Mouse (Mus musculus) limb, embryonic 13.5 days (tissue): ENCODE results near the gene Bicral. TPM values are rescaled to one million over a fixed set of nuclear protein-coding genes. Genes with fewer than 3 reads are reported as not detected.
"Not testable (repeated sequence)": the region's sequence is repeated elsewhere in the genome, so short reads cannot be mapped to it uniquely, and the experiment has no call there.

Source experiments
- ATAC-seq: fragments of 200-750 bp; cut with Nextera tagmentation; 2 replicates; pipeline ENCODE4 v1.8.0; 2017; ENCODE audit warnings: low read depth, moderate number of reproducible peaks, moderate TSS enrichment; ENCODE audit not compliant: low FRiP score
- H3K27ac ChIP-seq: fragments of 300-500 bp; sonication (generic); 2 replicates; pipeline ENCODE4 v1.5.1; 2015; ENCODE audit warnings: inconsistent platforms, mild to moderate bottlenecking, moderate library complexity
- H3K27me3 ChIP-seq: fragments of 300-500 bp; sonication (generic); 2 replicates; pipeline ENCODE4 v1.6.1; 2015; ENCODE audit warnings: mild to moderate bottlenecking, inconsistent platforms
- H3K36me3 ChIP-seq: fragments of 300-500 bp; sonication (generic); 2 replicates; pipeline ENCODE4 v1.6.1; 2015; ENCODE audit warnings: inconsistent platforms, mild to moderate bottlenecking, moderate library complexity
- H3K4me1 ChIP-seq: fragments of 300-500 bp; sonication (generic); 2 replicates; pipeline ENCODE4 v1.6.1; 2015; ENCODE audit warnings: inconsistent platforms
- H3K4me2 ChIP-seq: fragments of 300-500 bp; sonication (generic); replicated peaks from 2 replicates; pipeline ENCODE4 v1.6.1; 2015; ENCODE audit warnings: inconsistent platforms, mild to moderate bottlenecking, moderate library complexity
- H3K4me3 ChIP-seq: fragments of 300-500 bp; sonication (generic); 2 replicates; pipeline ENCODE4 v1.5.1; 2015; ENCODE audit warnings: moderate library complexity, mild to moderate bottlenecking, inconsistent platforms
- H3K9ac ChIP-seq: fragments of 300-500 bp; sonication (generic); 2 replicates; pipeline ENCODE4 v1.6.1; 2015; ENCODE audit warnings: mild to moderate bottlenecking, inconsistent platforms
- H3K9me3 ChIP-seq: fragments of 300-500 bp; sonication (generic); 2 replicates; pipeline ENCODE4 v1.6.1; 2016; ENCODE audit warnings: inconsistent platforms
- WGBS: fragments of 180-500 bp; shearing (Covaris S2); methylation state at CpG from one replicate; pipeline ENCODE4 v1.1.7; 2015; 5-methylcytosine and 5-hydroxymethylcytosine counted together
- polyA plus RNA-seq: library from polyadenylated mRNA; unstranded; fragments of >200 nt; fragmentation: Nextera tagmentation; extraction: Ambion mirVana; gene quantifications from 2 replicates; pipeline ENCODE4 v1.2.1, GENCODE M21; 2015

Gene Bicral
- polyA plus RNA-seq, 1 experiment from 2014 or later, result 4.6 TPM

GRCm38 (mm10) chr17:46781876-46782275, 76.4 kb downstream of the Bicral start:
- peak overlapping the region; percentile 71 for H3K4me3 ChIP-seq
- peak overlapping the region; percentile 89 for H3K27ac ChIP-seq
- no peak for ATAC-seq
- peaks cover 42% of the 10 kb centered on the region for H3K36me3 ChIP-seq
- peaks cover 9% of the 10 kb centered on the region for H3K4me1 ChIP-seq
- no peaks in the 10 kb centered on the region for H3K27me3 ChIP-seq
- peak overlapping the region; percentile 72 for H3K4me2 ChIP-seq
- WGBS, result 4% methylated on average over 11 of the region's 11 CpGs
- H3K9me3 ChIP-seq, result no peaks in the 10 kb centered on the region
- peak overlapping the region; percentile 82 for H3K9ac ChIP-seq

- Histone ChIP-seq H3K27me3 (no peaks in the 10 kb centered on the region), H3K27ac (no peak overlapping the region), H3K4me1 (peaks cover 17% of the 10 kb centered on the region), H3K4me3 (no peak overlapping the region), H3K9ac (no peak overlapping the region), H3K9me3 (no peaks in the 10 kb centered on the region), H3K4me2 (no peak overlapping the region), H3K36me3 (peaks cover 68% of the 10 kb centered on the region)
- no peak for ATAC-seq
- WGBS, result 80% methylated on average over 3 of the region's 3 CpGs
Observed at GRCm38 (mm10) chr17:46776087-46776486, 82.2 kb downstream of the Bicral start.

GRCm38 (mm10) chr17:46775070-46775469, 83.2 kb downstream of the Bicral start:
- H3K27me3 ChIP-seq, result no peaks in the 10 kb centered on the region
- no peak overlapping the region for H3K27ac ChIP-seq
- H3K9me3 ChIP-seq, result no peaks in the 10 kb centered on the region
- ATAC-seq, result no peak
- no peak overlapping the region for H3K9ac ChIP-seq
- H3K4me1 ChIP-seq, result peaks cover 16% of the 10 kb centered on the region
- WGBS, result 95% methylated on average over 9 of the region's 9 CpGs
- H3K36me3 ChIP-seq, result peaks cover 60% of the 10 kb centered on the region
- no peak overlapping the region for H3K4me3 ChIP-seq
- H3K4me2 ChIP-seq, result no peak overlapping the region

- peak overlapping the region; percentile 81 for H3K4me2 ChIP-seq
Observed at GRCm38 (mm10) chr17:46774131-46774472, 84.2 kb downstream of the Bicral start.

GRCm38 (mm10) chr17:46773278-46774130, 84.8 kb downstream of the Bicral start:
- 8% methylated on average over 19 of the region's 20 CpGs for WGBS
- Histone ChIP-seq H3K27me3 (no peaks in the 10 kb centered on the region), H3K27ac (peak overlapping the region; percentile 84), H3K36me3 (peaks cover 44% of the 10 kb centered on the region), H3K9ac (peak overlapping the region; percentile 87), H3K4me1 (peaks cover 16% of the 10 kb centered on the region), H3K9me3 (no peaks in the 10 kb centered on the region), H3K4me2 (peak overlapping the region; percentile 81), H3K4me3 (peak overlapping the region; percentile 91)
- ATAC-seq, result no peak

More at GRCm38 (mm10) chr17:46774131-46774472, 84.2 kb downstream of the Bicral start:
- 41% methylated on average over 2 of the region's 2 CpGs for WGBS
- Histone ChIP-seq H3K9ac (no peak overlapping the region), H3K9me3 (no peaks in the 10 kb centered on the region), H3K4me3 (peak overlapping the region; percentile 91), H3K4me1 (peaks cover 16% of the 10 kb centered on the region), H3K27me3 (no peaks in the 10 kb centered on the region), H3K27ac (no peak overlapping the region), H3K36me3 (peaks cover 50% of the 10 kb centered on the region)
- no peak for ATAC-seq

GRCm38 (mm10) chr17:46772404-46773277, 85.6 kb downstream of the Bicral start, which contains the start of gene 2310039H08Rik:
2310039H08Rik (plus strand) TSS chr17:46772635.
- Histone ChIP-seq H3K27me3 (no peaks in the 10 kb centered on the region), H3K9me3 (no peaks in the 10 kb centered on the region), H3K36me3 (peaks cover 36% of the 10 kb centered on the region), H3K4me3 (peak within 1 kb of the TSS; percentile 91), H3K9ac (peak within 1 kb of the TSS; percentile 87), H3K4me2 (peak within 1 kb of the TSS; percentile 81), H3K27ac (peak within 1 kb of the TSS; percentile 84), H3K4me1 (peaks cover 16% of the 10 kb centered on the region)
- peak; percentile 92 for ATAC-seq
- under 1% methylated on average over 50 of the region's 50 CpGs for WGBS

- peaks cover 16% of the 10 kb centered on the region for H3K4me1 ChIP-seq
- peak overlapping the region; percentile 84 for H3K27ac ChIP-seq
- H3K36me3 ChIP-seq, result peaks cover 30% of the 10 kb centered on the region
- no peaks in the 10 kb centered on the region for H3K27me3 ChIP-seq
- H3K4me2 ChIP-seq, result peak overlapping the region; percentile 81
- peak overlapping the region; percentile 91 for H3K4me3 ChIP-seq
- ATAC-seq, result no peak; the same call in 1 of the 2 replicates
- 4% methylated on average over 5 of the region's 5 CpGs for WGBS
- H3K9ac ChIP-seq, result peak overlapping the region; percentile 68
- H3K9me3 ChIP-seq, result no peaks in the 10 kb centered on the region
Observed at GRCm38 (mm10) chr17:46772038-46772403, 86.3 kb downstream of the Bicral start.

- no peaks in the 10 kb centered on the region for H3K9me3 ChIP-seq
- no peaks in the 10 kb centered on the region for H3K27me3 ChIP-seq
- 65% methylated on average over 17 of the region's 17 CpGs for WGBS
- peak overlapping the region; percentile 68 for H3K9ac ChIP-seq
- peaks cover 16% of the 10 kb centered on the region for H3K4me1 ChIP-seq
- H3K27ac ChIP-seq, result peak overlapping the region; percentile 84; the same call in 1 of the 2 replicates
- peaks cover 26% of the 10 kb centered on the region for H3K36me3 ChIP-seq
- peak overlapping the region; percentile 81 for H3K4me2 ChIP-seq
- H3K4me3 ChIP-seq, result peak overlapping the region; percentile 91
- no peak for ATAC-seq
Observed at GRCm38 (mm10) chr17:46771616-46772015, 86.7 kb downstream of the Bicral start.

- Histone ChIP-seq H3K36me3 (peaks cover 20% of the 10 kb centered on the region), H3K4me1 (peaks cover 16% of the 10 kb centered on the region), H3K9ac (no peak overlapping the region), H3K27me3 (no peaks in the 10 kb centered on the region), H3K4me3 (no peak overlapping the region), H3K27ac (no peak overlapping the region), H3K4me2 (no peak overlapping the region), H3K9me3 (no peaks in the 10 kb centered on the region)
- no peak for ATAC-seq
- 81% methylated on average over 4 of the region's 4 CpGs for WGBS
Observed at GRCm38 (mm10) chr17:46771025-46771424, 87.3 kb downstream of the Bicral start.

- no peaks in the 10 kb centered on the region for H3K9me3 ChIP-seq
- H3K4me2 ChIP-seq, result no peak overlapping the region
- H3K4me3 ChIP-seq, result no peak overlapping the region
- H3K9ac ChIP-seq, result no peak overlapping the region
- no peaks in the 10 kb centered on the region for H3K27me3 ChIP-seq
- H3K36me3 ChIP-seq, result peaks cover 15% of the 10 kb centered on the region
- ATAC-seq, result no peak
- 91% methylated on average over 11 of the region's 11 CpGs for WGBS
- peaks cover 16% of the 10 kb centered on the region for H3K4me1 ChIP-seq
- H3K27ac ChIP-seq, result no peak overlapping the region
Observed at GRCm38 (mm10) chr17:46770546-46770945, 87.7 kb downstream of the Bicral start.

GRCm38 (mm10) chr17:46767868-46768267, 90.4 kb downstream of the Bicral start:
- H3K27me3 ChIP-seq, result no peaks in the 10 kb centered on the region
- H3K4me3 ChIP-seq, result no peak overlapping the region
- H3K9me3 ChIP-seq, result no peaks in the 10 kb centered on the region
- peaks cover 7% of the 10 kb centered on the region for H3K4me1 ChIP-seq
- H3K27ac ChIP-seq, result no peak overlapping the region
- ATAC-seq, result no peak
- WGBS, result 36% methylated on average over 8 of the region's 8 CpGs
- no peak overlapping the region for H3K9ac ChIP-seq
- no peaks in the 10 kb centered on the region for H3K36me3 ChIP-seq
- H3K4me2 ChIP-seq, result no peak overlapping the region

GRCm38 (mm10) chr17:46764916-46765315, 93.4 kb downstream of the Bicral start:
- H3K27ac ChIP-seq, H3K9ac ChIP-seq, H3K9me3 ChIP-seq, H3K4me1 ChIP-seq, H3K27me3 ChIP-seq, H3K4me2 ChIP-seq, H3K36me3 ChIP-seq, H3K4me3 ChIP-seq, ATAC-seq: not testable (repeated sequence)
- WGBS, result 54% methylated on average over 9 of the region's 9 CpGs
